Mouse (Mus musculus): ENCODE results near the gene Adgrd1.

- no peak for TF ChIP-seq POLR2AphosphoS2 (IDR thresholded peaks at IDR 0.05; ENCODE audit: insufficient read length, low read depth)
- no peak for TF ChIP-seq E2F4 (IDR thresholded peaks at IDR 0.05; ENCODE audit: insufficient read depth)
- TF ChIP-seq POLR2A (IDR thresholded peaks at IDR 0.05; ENCODE audit: insufficient read length, low read depth) = no peak
- TF ChIP-seq TCF12 (IDR thresholded peaks at IDR 0.05; ENCODE audit: insufficient read depth, poor library complexity, severe bottlenecking) = no peak
Measured at GRCm38 (mm10) chr5:129208845-129209244, 112.3 kb downstream of the Adgrd1 start.
